Mouse (Mus musculus): ENCODE data around the gene Atic.

DNA sequence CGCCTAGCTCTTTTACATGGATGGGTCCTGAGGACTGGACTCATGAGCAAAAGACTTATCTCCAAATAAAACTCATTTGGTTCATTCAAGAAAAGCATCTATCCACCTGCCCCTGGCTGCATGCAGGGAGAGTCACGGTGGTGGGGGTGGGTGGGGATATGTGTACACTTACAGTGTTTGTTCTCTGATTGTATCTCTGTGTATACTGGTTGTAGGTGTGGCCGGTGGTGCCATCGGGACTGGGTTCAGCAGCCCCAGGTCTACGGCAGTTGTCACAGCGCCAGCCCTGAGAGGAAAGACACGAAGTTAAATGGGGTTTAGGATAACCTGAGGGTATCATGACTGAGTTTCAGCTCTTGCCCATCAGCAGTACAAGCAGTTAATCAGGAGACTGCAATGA, 29.7 kb downstream of the Atic start:
- TF ChIP-seq EP300 (IDR thresholded peaks at IDR 0.05; ENCODE audit: low read length): no peak
- TF ChIP-seq BHLHE40 (IDR thresholded peaks at IDR 0.05; ENCODE audit: low read depth, low read length): no peak
- TF ChIP-seq CHD2 (IDR thresholded peaks at IDR 0.05; ENCODE audit: low read length): no peak
- TF ChIP-seq TBP (conservative IDR thresholded peaks at IDR 0.05; ENCODE audit: low read depth, low read length): no peak
- no peak for TF ChIP-seq GABPA (IDR thresholded peaks at IDR 0.05; ENCODE audit: insufficient replicate concordance, low read depth, low read length)
- no peak for TF ChIP-seq MXI1 (IDR thresholded peaks at IDR 0.05; ENCODE audit: low read depth, low read length)
- no peak for TF ChIP-seq MAFK (IDR thresholded peaks at IDR 0.05; ENCODE audit: insufficient replicate concordance, low read length)
- no peak for TF ChIP-seq USF1 (IDR thresholded peaks at IDR 0.05; ENCODE audit: low read depth, low read length)
- TF ChIP-seq POLR2A (IDR thresholded peaks at IDR 0.05; ENCODE audit: low read depth, low read length): no peak
- no peak for TF ChIP-seq ELF1 (IDR thresholded peaks at IDR 0.05; ENCODE audit: low read depth, low read length)

Measured in CH12.LX (cell line).